Mouse (Mus musculus): ENCODE data around the gene Dab1. TPM values are rescaled to one million over a fixed set of nuclear protein-coding genes. Genes with fewer than 3 reads are reported as not detected.

Gene Dab1
- polyA plus RNA-seq, 1 experiment = not detected

DNA sequence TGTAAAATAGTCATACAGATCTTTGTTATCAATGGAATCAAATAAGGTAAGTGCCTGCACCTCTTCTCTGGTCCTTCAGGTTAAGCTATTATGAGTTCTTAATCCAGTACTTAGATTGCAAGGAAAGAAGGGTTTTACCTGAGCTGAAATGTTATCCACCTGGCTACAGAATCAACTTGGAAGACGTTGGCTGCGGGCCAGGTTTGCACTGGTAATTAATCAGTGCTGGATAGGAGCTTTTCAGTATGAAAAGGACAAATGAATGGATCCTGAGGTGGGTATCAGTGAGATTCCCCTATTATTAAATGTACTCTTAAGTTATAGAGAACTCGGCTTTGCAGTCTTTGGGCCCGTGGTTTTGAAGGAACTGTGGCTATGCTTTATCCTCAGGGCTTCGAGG lies 896.5 kb downstream of the Dab1 start:
- no peak for TF ChIP-seq GATA1 (IDR thresholded peaks at IDR 0.05; ENCODE audit: low read length)

DNA sequence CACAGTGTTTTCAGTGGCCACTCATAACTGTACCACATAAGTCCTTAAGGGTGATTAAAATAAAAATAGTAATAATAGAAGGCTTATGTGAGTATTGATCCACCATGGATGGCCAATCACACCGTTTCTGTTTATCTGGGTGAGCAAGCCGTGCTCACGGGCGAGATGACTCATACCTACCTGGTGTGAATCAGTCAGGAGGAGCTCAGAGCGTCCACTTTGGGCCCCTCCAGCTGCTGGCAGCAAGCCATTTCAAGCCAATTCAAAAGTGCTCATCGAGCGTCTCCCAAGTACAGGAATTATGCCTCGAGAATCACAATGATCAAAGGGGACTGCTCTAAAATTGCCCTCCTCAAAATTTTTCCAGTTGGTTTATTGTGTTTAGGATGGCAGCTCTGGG lies 903.2 kb downstream of the Dab1 start:
- TF ChIP-seq GATA1 (IDR thresholded peaks at IDR 0.05; ENCODE audit: low read length) = no peak

DNA sequence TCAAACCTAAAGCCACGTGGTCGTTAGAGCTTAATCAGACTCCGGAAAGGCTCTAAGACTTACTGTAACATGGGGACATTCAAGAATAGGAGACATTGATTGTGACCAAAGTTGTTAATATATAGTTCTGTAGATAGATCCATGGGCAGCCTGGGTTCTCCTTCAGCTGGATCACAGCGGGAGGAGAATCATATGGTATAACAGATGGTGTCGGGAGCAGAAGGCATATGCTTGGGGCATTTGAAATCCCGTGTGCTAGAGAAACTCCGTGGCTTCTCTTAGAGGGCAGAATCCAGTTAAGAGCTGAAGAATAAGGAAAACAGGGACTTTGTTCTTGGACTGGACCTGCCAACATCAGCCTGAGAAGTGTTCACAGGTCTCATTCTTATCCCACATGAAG lies 904.6 kb downstream of the Dab1 start:
- TF ChIP-seq GATA1 (IDR thresholded peaks at IDR 0.05; ENCODE audit: low read length) = no peak

DNA sequence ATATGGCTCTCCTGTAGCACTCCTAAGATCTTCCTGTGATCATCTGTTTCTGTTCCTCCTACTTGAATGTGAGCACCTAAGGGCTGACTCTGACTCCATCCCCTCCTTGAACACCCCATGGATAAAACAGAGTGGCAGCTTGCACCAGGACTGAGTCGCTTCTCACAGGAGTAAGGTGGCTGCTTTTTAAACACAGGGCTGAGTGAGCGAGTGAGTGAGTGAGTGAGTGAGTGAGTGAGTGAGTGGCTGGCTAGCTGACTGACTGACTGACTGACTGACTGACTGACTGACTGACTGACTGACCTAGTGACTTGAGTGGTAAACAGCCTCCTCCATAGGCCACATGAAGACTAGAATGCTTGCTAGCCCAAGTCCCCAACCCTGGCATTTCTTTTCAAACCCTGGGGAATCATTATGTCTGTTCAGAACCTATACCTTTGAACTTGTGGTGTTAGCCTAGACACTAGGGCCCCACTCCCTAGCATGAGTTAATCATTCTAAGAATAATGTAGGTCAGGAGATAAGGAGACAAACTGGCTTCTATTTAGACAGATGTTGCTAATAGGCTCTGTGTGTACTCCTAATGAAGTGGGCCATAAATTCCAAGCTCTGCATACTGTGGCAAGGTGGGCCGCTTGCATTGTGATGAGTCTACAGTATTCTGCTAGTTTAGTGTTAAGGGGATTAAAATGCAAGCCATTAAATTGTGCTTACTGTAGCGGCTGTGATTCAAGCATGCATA lies 910.9 kb downstream of the Dab1 start:
- no peak for TF ChIP-seq GATA1 (IDR thresholded peaks at IDR 0.05; ENCODE audit: low read length)

DNA sequence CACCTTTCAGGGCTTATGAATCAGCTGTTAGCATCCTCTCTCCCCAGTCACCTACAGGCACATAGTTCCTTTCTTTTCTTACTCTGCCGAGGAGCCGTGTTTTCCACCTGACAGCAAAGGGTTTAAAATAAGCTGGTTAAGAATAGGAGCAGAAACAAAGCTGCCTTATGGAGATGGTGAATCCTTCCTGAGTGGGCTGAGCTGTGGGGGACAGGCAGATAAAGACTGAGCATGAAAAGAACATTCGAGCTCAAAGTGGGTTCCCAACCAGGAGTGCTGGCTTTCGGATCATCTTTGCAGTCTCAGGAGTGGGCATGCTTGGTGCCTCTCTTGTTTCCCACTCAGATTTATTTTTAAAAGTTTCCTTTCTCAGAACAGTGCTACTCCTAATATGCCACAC lies 913.7 kb downstream of the Dab1 start:
- TF ChIP-seq GATA1 (IDR thresholded peaks at IDR 0.05; ENCODE audit: low read length) = no peak

DNA sequence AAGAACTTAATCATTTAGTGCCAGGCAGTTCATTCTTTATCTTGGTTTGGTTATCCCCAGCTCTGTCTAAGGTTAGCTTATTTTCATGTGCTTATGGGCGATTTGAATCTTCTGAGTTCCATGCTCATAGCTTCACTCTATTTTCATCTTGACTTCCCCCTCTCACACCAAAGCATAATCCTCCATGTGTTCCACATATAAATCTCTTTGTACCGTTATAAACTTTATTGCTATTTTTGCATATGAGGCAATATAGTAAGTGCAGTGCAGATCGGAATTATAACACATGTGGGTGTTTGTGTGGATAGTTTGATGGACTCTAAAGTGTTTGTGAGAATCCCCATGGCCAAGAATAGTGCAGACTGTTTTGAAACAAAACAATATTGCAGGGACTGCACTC lies 919.3 kb downstream of the Dab1 start:
- no peak for TF ChIP-seq GATA1 (IDR thresholded peaks at IDR 0.05; ENCODE audit: low read length)

DNA sequence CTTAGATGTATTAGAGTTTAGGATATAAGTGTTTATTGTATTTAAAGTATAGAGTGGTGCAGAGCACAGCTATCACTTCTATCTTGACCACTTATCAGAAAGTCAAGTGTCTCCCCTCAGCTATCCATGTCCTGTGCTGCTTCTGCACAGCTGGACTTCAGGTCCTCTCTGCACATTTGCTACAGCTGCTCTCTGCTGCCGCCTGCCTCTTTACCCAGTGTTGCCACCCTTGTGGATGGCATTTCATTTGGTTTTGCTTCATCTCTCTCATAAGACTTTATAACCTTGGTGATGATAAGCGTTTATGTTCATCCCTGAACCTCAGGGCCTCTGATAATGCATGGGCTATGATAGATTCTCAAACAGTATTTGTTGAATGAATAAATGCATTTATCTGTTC lies 919.9 kb downstream of the Dab1 start:
- no peak for TF ChIP-seq GATA1 (IDR thresholded peaks at IDR 0.05; ENCODE audit: low read length)

DNA sequence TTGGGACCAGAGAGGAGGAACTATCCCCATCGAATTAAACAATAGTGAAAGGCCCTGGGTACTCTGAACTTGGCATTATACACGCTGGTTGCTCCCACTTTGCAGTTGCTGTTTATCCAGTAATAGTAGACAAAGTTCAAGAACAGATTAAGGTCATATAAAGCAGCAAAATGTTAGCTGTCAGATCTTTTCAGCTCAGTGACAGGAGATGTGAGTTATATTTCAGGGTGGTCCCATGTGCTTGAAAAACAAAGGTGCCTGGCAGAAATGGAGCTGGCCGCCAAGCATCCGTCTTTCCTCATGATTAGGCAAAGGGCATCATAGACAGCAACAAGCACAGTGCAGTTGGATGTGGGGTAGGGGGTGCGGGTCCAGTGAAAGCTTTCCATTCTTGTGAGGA lies 927.9 kb downstream of the Dab1 start:
- TF ChIP-seq GATA1 (IDR thresholded peaks at IDR 0.05; ENCODE audit: low read length) = no peak

DNA sequence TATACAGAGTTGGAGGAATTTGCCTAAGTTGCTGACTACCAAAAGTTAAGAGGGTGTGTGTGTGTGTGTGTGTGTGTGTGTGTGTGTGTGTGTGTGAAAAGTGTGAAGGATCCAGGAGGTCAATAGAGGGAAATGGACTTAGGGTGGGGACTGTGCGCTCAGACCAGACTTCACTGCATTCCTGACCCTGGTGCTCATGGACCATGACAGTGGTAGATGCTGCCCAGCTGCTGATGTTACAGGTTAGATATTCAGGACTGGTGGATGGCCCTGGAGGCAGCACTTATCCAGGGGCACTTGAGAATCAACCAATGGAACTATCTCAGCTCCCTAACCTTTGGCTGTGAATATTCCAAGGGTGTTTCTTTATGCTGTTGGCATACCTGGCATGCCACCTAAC lies 929.1 kb downstream of the Dab1 start:
- no peak for TF ChIP-seq GATA1 (IDR thresholded peaks at IDR 0.05; ENCODE audit: low read length)

DNA sequence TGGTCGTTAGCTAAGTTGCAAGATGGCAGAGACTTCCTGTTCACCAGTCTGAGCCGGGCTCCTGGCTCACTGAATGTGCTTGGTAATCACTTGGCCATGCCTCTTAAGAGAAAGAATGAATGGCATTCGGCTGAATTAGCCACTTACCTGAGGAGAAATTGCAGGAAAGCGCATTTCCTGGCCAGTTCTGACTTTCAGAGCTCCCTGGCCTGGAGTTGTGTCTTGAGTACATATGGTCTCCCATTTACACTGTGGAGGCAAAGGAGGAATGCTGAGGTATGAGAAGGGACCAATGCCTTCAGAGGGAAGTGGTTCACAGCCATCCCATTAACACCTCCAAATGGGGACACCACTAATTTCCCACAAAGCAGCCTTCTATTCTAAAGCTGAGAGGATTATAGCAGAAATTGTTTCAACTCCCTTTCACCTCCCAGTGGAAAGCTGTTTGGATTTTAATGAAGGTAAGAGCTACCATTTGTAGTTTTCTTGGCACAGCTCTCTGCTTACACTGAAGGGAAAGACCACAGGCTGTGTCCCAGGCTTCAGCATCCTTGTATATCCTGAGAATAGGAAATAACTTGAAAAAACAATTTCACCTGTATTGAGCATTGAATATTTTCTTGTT lies 931.5 kb downstream of the Dab1 start:
- TF ChIP-seq GATA1 (IDR thresholded peaks at IDR 0.05; ENCODE audit: low read length) = no peak

DNA sequence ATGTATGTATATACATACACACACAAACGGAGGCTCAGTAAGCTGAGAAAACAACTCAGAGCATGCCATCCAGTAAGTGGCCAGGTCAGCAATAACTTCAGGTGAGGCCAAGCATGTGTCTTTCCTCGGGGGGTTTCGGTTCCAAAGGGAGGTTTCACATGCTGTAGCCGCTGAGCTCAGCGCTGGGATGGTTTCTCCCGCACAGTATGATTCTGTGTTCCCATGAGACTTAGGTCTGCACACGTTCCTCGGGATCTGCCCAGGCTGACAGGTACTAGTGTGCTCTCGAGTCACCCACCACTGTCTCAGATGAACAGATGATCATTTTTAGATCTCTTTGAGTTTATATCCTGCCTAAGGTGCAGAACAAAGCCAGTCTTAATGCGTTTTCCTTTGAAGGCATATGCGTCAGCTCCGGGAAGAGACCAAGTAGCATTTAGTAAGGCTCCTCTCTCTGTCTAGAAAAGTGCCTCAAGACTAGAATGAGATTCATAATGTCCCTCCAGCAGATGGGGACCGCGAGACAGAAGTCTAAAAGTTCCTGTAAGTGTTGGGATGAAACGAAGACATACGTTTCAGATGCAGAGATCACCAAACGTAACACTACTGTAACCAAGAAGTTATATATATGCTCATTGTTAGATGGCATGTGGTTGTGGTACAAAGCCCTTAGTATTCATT lies 932.4 kb downstream of the Dab1 start:
- no peak for TF ChIP-seq GATA1 (IDR thresholded peaks at IDR 0.05; ENCODE audit: low read length)

DNA sequence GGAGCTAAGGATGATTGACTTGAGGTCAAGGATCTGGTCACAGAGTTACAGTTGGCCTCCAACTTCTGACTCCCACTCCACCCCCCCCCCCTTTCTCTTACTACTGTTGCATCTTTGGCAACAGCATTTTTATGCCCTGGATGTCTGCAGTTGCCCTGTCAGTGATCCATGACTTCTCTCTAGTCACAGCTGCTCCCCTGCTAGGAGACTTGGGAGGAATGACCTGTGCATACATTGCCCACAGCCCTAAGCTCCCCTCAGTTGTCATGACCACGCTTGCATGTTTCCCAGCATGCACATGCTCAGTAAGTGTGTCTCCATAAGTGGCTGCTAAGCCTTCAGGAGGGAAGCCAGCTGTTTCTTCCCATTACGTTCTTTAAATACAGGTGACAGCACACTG lies 936.2 kb downstream of the Dab1 start:
- no peak for TF ChIP-seq GATA1 (IDR thresholded peaks at IDR 0.05; ENCODE audit: low read length)

DNA sequence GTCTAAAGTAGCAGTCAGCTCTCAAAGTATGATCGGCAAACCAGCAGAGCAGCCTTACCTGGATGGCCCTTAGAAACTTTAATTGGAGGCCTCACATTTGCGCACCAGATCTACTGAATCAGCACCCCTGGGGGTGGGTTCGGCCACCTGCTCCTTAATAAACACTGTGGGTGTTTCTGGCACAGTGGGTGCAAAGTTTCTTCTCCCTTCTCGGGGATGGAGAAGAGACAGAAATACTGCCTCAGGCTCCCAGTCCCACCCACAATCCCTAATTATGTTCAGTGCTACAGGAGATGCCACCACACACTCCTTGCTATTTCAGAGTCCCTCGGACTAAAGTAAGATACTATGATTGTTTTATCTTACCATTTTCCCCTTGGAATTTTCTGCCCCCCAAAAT lies 944.4 kb downstream of the Dab1 start:
- no peak for TF ChIP-seq GATA1 (IDR thresholded peaks at IDR 0.05; ENCODE audit: low read length)

DNA sequence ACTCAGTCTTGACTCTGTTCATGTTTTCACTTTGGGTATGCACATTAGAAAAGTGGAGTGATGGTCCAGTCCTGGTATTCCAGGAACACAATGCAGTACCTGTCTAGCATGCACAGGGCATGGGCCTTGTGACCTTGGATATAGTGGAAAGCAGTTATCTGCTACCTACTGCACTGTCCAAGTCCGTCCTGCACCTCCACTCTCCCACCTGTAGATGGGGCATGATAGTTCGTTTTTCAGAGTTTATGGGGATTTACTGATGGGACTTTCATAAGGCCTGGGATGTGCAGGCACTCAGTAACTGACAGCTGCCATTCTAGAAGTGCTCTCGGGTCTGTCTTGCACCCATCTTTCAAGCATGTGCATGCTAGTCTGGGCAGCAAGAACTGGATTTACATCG lies 951.4 kb downstream of the Dab1 start:
- no peak for TF ChIP-seq GATA1 (IDR thresholded peaks at IDR 0.05; ENCODE audit: low read length)

DNA sequence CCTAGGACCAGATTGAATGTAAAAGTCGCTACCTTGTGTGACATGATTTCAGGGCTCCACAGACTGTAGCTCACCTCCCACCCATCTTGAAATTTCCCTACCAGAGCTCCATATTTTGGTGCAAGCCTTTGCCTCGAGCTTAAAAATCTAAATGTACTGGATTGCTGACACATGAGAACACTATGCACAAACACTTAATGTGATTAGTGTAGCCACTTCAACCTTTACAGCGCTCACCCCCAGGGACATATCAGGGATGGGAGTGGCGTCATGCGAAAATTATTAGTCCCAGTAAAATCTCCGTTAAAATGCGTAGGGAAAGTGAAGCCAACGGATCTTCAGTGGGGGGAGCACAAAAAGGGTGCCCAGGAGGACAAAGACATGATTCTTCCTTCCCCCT lies 953.3 kb downstream of the Dab1 start:
- TF ChIP-seq GATA1 (IDR thresholded peaks at IDR 0.05; ENCODE audit: low read length) = no peak

DNA sequence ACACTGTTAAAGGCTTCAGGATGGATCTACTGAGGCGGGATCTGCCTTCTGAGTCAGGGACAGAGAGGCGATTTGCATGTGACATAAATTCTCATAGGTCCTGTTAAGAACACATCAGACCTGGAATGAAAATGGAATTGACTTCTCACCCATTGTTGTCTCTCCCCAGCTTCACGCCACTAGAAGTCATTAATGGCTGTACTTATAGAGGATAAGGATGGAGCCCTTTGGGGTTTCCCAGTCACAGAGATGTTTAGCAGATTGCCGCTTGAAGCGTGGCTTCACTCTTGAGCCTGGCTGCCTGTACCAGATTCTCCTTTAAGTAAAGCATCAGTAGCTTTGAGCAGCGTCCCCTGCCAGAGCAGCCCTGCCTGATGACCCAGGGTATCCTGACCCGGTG lies 954.3 kb downstream of the Dab1 start:
- no peak for TF ChIP-seq GATA1 (IDR thresholded peaks at IDR 0.05; ENCODE audit: low read length)

DNA sequence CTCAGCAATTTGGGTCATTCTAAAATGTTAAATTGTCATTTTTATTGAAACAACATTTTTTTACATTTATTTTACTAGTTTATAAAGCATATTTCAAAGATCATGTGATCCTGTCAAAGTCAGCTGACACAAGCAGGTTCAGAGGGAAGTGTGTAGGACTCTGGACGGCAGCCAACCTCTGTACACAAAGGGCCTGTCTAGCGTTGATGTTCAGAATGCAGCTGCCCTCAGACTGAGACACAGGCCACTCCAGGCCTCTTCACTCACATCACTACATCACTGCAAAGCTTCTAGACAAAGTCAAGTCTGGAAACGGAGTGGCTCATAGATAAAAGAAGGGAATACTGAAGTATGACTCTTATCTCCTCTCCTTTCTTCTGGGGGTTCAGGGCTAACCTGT lies 959.2 kb downstream of the Dab1 start:
- TF ChIP-seq GATA1 (IDR thresholded peaks at IDR 0.05; ENCODE audit: low read length) = no peak
